Mouse (Mus musculus): ENCODE data around the gene Ap5b1. TPM values are rescaled to one million over a fixed set of nuclear protein-coding genes. Genes with fewer than 3 reads are reported as not detected.

Ap5b1 gene
- polyA plus RNA-seq, 1 experiment = 18.8 TPM

DNA sequence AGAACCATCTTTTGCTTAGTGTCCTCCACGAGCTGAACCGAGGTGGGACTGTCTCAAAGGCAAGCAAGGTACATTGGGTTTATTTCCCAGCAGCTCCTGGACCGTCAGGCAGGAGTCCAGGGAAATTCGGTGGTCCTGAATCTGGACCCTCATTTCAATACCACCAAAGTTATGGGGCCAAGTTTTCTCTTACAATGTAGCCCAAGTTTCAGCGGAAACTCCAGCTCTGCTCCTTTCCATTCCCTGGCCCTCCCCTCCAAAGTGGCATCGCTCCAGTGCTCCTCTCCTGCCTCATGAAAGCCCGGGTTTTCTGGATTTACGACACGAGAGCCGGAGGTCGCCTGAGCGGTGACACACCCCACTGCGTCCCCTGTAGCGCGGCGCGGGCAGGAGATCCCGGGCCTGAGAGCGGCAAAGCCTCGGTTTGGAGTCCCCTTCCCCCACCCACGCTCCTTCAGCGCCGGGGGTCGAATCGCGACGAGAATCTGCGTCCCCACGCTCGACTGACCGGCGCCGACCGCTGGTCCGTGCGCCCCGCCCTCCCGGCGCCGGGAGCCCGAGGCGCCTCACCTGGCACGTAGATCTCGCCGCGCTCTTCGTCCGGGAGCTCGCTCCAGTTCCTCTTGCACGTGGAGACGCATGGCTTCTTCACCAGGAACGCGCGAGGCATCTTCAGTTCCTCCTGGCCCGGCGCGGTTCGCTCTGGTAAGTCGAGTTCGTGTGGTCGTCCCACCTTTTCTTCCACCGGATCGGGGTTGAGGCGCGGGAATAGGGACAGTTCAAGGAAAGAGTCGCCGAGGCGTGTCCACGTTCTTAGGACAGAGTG lies 8.0 kb upstream of the Ap5b1 start:
- no peak for TF ChIP-seq GATA1 (IDR thresholded peaks at IDR 0.05; ENCODE audit: low read length)

- no peak for TF ChIP-seq GATA1 (IDR thresholded peaks at IDR 0.05; ENCODE audit: low read length)
Measured at GRCm38 (mm10) chr19:5560457-5561041, 7.3 kb upstream of the Ap5b1 start, which contains the start of gene Ovol1. Gene Ovol1, minus strand, starts transcription at chr19:5560646.

- TF ChIP-seq GATA1 (IDR thresholded peaks at IDR 0.05; ENCODE audit: low read length) = no peak
Measured at GRCm38 (mm10) chr19:5561252-5561790, 6.5 kb upstream of the Ap5b1 start.

DNA sequence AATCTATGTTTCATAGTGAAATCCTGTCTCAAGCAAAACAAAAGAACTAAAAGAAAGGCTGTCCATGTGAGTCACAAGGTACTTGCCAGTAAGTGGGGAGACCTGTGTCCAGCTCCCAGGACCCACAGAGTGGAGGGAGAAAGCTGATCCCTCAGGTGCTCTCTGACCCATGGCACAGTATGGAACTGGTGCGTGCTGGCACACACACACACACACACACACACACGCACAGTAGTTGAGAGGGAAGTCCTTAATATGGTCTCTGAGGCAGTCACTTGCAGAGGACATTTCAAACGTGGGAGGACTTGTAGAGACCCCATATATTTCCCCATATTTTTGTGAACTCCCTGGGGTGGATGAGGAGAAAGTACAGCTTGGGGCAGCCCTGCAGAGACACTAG lies 5.9 kb upstream of the Ap5b1 start:
- TF ChIP-seq GATA1 (IDR thresholded peaks at IDR 0.05; ENCODE audit: low read length) = no peak

DNA sequence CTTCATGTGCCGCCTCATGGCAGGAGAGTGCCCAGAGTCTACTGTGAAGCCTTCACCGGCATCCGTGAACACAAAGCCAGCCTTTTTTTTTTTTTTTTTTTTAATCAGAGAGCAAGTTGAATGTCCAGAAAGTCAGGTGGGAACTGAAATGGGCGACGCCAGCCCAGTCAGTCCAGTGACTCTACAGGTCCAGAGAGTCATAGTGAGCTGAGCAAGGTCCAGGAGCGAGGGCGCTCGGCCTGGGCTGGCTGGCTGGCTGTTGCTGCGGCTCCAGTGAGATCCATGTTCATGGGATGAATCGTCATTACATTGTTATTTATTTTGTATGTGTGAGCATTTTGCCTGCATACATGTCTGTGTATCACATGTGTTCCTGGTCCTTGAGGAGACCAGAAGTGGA lies 5.0 kb upstream of the Ap5b1 start:
- TF ChIP-seq GATA1 (IDR thresholded peaks at IDR 0.05; ENCODE audit: low read length) = no peak

DNA sequence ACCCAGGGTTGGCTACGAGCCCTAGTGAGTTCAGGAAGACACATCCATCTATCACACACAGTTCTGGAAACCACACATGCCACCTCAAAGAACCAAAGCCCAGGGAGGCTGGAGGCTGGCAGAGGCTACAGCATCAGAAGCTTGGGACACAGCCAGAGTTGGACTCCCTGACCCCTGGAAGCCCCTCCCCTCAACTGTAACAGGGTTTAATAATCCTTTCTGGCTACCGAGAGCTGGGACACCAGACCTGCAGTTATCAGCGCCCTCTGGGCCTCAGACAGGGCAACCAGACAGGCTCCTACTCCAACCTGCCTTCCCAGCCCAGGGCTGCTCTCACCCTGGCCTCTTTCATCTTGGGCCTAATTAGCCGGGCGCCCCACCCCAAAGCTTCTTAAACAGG lies 1.5 kb upstream of the Ap5b1 start:
- TF ChIP-seq GATA1 (IDR thresholded peaks at IDR 0.05; ENCODE audit: low read length) = no peak

- no peak for TF ChIP-seq GATA1 (IDR thresholded peaks at IDR 0.05; ENCODE audit: low read length)
Measured at GRCm38 (mm10) chr19:5567180-5567533, 668 bp upstream of the Ap5b1 start.

GRCm38 (mm10) chr19:5568470-5569140 lies 780 bp downstream of the Ap5b1 start:
- TF ChIP-seq GATA1 (IDR thresholded peaks at IDR 0.05; ENCODE audit: low read length) = no peak

DNA sequence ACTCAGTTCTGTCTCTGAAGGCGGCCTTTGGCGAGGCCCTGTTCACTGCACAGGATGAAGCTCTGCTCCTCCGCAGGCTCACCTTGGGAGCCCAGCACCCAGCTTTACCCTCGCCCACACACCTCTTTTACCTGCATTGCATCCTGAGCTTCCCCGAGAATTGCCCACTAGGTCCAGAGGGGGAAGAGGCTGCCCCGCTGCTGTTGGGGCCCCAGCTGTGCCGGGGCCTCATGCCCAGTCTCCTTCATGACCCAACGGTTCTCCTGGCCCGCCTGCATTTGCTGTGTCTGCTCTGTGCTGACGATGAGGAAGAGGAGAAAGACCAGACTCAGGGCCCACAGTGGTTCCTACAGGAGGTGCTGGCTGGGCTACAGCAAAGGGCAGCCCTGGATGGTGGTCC lies 1.7 kb downstream of the Ap5b1 start:
- no peak for TF ChIP-seq GATA1 (IDR thresholded peaks at IDR 0.05; ENCODE audit: low read length)

- TF ChIP-seq GATA1 (IDR thresholded peaks at IDR 0.05; ENCODE audit: low read length) = no peak
Measured at GRCm38 (mm10) chr19:5570353-5571246, 2.8 kb downstream of the Ap5b1 start.

DNA sequence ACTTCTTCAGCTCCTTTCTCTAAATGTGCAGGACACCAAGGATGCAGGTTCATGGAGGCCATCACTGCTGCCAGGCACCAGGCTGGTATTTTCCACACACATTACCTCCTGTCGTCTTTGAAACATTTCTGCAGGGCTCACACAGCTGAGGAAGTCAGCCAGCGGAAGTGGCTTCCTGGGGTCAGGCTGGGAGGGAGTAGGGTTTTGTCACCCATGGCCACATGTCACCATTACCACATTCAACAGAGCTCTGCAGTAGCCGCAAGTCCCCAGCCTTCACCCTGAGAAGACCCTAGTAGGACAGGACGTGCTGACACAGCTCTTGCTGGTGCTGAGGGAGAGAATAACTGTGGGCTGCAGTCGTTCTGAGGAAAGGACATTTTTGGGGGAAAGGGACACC lies 4.0 kb downstream of the Ap5b1 start:
- TF ChIP-seq GATA1 (IDR thresholded peaks at IDR 0.05; ENCODE audit: low read length) = no peak

DNA sequence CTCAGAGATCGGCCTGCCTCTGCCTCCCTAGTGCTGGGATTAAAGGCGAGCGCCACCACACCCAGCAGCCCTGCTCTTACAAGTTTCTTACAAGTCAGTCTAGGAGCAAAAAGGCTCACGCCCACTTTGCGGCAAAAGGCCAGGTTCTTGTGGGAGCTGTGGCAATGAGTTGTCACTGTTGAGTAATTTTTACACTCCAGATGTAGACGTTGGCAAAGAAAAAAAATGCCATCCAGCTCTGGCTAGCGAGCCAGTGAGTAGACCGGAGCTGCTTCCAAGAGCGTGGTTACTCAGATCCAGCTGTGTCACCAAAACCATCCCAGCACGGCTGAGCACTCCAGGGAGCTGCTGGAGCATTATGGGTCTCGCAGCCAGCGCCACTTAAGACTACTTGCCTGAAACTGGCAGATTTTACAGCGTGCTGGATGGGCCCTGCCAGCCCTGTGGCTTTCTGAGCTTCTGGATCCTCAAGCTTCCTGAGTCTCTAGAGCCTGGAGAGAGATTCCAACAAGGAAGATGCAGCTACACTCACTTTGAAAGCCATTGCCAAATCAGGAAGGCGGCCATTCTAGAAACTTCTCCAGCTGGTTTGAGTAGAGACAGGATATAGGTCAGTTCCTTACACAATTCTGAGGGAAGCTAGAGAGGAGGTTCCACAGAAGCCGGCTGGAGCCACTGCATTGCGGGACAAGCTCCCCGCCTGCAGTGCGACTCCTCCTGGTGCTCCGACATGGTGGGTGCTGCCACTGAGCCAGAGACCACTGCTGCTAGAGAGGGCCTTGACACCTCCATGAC lies 4.7 kb downstream of the Ap5b1 start:
- TF ChIP-seq GATA1 (IDR thresholded peaks at IDR 0.05; ENCODE audit: low read length) = no peak

DNA sequence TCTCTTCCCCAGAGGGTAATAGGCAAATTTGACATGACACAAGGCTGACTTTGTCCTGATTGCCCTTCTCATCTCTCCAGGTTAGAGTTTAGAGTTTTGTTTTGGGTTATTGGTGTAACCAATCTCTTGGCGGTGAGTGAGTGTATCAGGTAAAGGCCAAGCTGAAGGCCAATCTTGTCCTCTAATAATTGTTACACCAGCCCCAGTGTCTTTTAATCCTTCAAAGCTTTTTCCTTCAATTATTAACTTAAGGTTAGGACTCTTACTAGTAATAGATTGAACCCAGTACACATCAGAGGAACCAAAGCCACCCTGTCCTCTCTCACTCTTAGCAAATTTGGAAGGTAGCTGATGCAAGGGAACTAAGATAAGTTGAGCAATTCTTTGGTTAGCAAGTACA lies 7.5 kb downstream of the Ap5b1 start:
- no peak for TF ChIP-seq GATA1 (IDR thresholded peaks at IDR 0.05; ENCODE audit: low read length)

DNA sequence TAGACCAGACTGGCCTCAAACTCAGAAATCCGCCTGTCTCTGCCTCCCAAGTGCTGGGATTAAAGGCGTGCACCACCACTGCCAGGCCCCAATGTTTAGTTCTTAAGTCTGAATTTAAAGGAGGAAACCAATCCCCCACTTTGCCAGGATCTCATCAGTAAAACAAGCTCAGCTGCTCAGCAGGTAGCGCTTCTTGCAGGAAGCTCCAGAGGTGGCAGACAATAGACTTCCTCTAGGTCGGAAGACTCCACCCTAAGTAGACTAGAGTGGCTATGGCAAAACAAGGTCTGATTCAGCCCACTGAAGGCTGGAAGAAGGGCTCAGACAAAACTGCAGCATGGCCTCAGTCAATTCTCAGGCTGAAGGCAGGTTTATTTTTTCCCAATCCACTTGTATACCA lies 12.1 kb downstream of the Ap5b1 start:
- TF ChIP-seq GATA1 (IDR thresholded peaks at IDR 0.05; ENCODE audit: low read length) = no peak

GRCm38 (mm10) chr19:5580776-5581175 lies 13.0 kb downstream of the Ap5b1 start:
- no peak for TF ChIP-seq GATA1 (IDR thresholded peaks at IDR 0.05; ENCODE audit: low read length)

Measured in G1E-ER4 (cell line).